Mouse (Mus musculus): ENCODE results near the gene Zfp874a.
"Not testable (repeated sequence)": the region's sequence is repeated elsewhere in the genome, so short reads cannot be mapped to it uniquely, and the experiment has no call there.

The Zfp874a gene

GRCm38 (mm10) chr13:67451172-67452020, at the start of gene Zfp874a:
Gene Zfp874a, minus strand, starts transcription at chr13:67451624.
- peak; percentile 78 to 83 for DNase-seq (ENCODE audit: low spot score in 2 of 2)

- DNase-seq (ENCODE audit: low spot score in 2 of 2), result no peak
Measured at GRCm38 (mm10) chr13:67500908-67501307, 49.5 kb upstream of the Zfp874a start.

- peak; percentile 71 to 74 for DNase-seq (ENCODE audit: low spot score in 2 of 2)
Measured at GRCm38 (mm10) chr13:67500084-67500719, 48.8 kb upstream of the Zfp874a start, which contains the start of gene Zfp58. Gene Zfp58, minus strand, starts transcription at chr13:67500555.

- no peak for DNase-seq (ENCODE audit: low spot score in 2 of 2)
Measured at GRCm38 (mm10) chr13:67495631-67496030, 44.2 kb upstream of the Zfp874a start.

GRCm38 (mm10) chr13:67484424-67484811, 33.0 kb upstream of the Zfp874a start:
- DNase-seq (ENCODE audit: low spot score in 2 of 2), result peak in 1 of 2 experiments; percentile 5

GRCm38 (mm10) chr13:67483625-67484423, 32.4 kb upstream of the Zfp874a start, which contains the start of gene Zfp874b:
Gene Zfp874b, minus strand, starts transcription at chr13:67484258.
- peak; percentile 78 to 82 for DNase-seq (ENCODE audit: low spot score in 2 of 2)

GRCm38 (mm10) chr13:67481528-67481927, 30.1 kb upstream of the Zfp874a start:
- DNase-seq (ENCODE audit: low spot score in 2 of 2), result no peak

- DNase-seq (ENCODE audit: low spot score in 2 of 2), result no peak
Measured at GRCm38 (mm10) chr13:67469274-67469673, 17.9 kb upstream of the Zfp874a start.

- DNase-seq (ENCODE audit: low spot score in 2 of 2), result not testable (repeated sequence)
Measured at GRCm38 (mm10) chr13:67463506-67464185, 12.2 kb upstream of the Zfp874a start.

GRCm38 (mm10) chr13:67452021-67452309, 541 bp upstream of the Zfp874a start:
- no peak for DNase-seq (ENCODE audit: low spot score in 2 of 2)

- DNase-seq (ENCODE audit: low spot score in 2 of 2), result not testable (repeated sequence)
Measured at GRCm38 (mm10) chr13:67437095-67437494, 14.3 kb downstream of the Zfp874a start.

GRCm38 (mm10) chr13:67428116-67428515, 23.3 kb downstream of the Zfp874a start:
- no peak for DNase-seq (ENCODE audit: low spot score in 2 of 2)

- not testable (repeated sequence) for DNase-seq (ENCODE audit: low spot score in 2 of 2)
Measured at GRCm38 (mm10) chr13:67425699-67426098, 25.7 kb downstream of the Zfp874a start.

- DNase-seq (ENCODE audit: low spot score in 2 of 2), result not testable (repeated sequence)
Measured at GRCm38 (mm10) chr13:67422532-67422931, 28.9 kb downstream of the Zfp874a start.

- peak; percentile 14 to 33 for DNase-seq (ENCODE audit: low spot score in 2 of 2)
Measured at GRCm38 (mm10) chr13:67421207-67421857, 30.1 kb downstream of the Zfp874a start, which contains the start of gene Zfp459. Gene Zfp459, minus strand, starts transcription at chr13:67421418.

- no peak for DNase-seq (ENCODE audit: low spot score in 2 of 2)
Measured at GRCm38 (mm10) chr13:67420558-67421206, 30.7 kb downstream of the Zfp874a start.

GRCm38 (mm10) chr13:67416811-67417210, 34.6 kb downstream of the Zfp874a start:
- DNase-seq (ENCODE audit: low spot score in 2 of 2), result no peak

- no peak for DNase-seq (ENCODE audit: low spot score in 2 of 2)
Measured at GRCm38 (mm10) chr13:67415759-67416158, 35.7 kb downstream of the Zfp874a start.

GRCm38 (mm10) chr13:67413634-67414033, 37.8 kb downstream of the Zfp874a start:
- not testable (repeated sequence) for DNase-seq (ENCODE audit: low spot score in 2 of 2)

- DNase-seq (ENCODE audit: low spot score in 2 of 2), result peak; percentile 44 to 56
Measured at GRCm38 (mm10) chr13:67399183-67399903, 52.1 kb downstream of the Zfp874a start, which contains the start of gene Zfp429. Gene Zfp429, minus strand, starts transcription at chr13:67399819.

Measured in thymus, postnatal 10 days (tissue).